Mouse (Mus musculus): ENCODE measurements around the gene Tcf7l1. TPM values are rescaled to one million over a fixed set of nuclear protein-coding genes. Genes with fewer than 3 reads are reported as not detected.

Gene Tcf7l1
- total RNA-seq, 2 experiments from 2014 or later: 15.0 to 17.8 TPM

DNA sequence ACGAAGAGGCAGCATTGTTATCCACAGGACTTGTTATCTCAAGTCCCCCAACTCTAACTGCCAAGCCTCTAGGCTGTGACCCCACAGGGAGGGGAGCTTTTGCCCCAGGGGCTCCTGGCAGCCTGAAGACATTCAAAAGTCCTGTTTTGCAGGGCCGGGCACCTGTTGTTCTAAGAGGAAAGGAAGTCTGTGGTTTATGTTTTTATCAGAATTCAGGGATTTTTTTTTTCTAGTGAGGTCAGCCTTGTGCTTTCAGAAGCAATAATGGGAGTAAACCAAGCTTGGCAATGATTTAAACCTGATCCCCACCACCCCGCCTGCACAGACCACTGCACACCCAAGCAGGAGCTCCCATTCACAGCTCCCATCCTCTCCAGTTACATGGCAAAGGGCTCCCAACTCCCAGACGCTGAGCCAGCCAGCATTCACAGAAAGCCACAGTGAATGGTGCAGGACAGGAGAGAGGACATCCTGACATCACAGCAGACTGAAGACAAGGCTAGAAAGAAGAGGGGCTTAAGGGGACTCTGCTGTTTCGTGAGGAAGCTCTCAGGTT is 40.1 kb downstream of the Tcf7l1 start:
- intact Hi-C loops (cut with DNase I): loop anchor here (5.0 kb wide), 1 partner anchor 38 kb away; the partner anchor contains the start of gene Tcf7l1
- DNase-seq: no peak

DNA sequence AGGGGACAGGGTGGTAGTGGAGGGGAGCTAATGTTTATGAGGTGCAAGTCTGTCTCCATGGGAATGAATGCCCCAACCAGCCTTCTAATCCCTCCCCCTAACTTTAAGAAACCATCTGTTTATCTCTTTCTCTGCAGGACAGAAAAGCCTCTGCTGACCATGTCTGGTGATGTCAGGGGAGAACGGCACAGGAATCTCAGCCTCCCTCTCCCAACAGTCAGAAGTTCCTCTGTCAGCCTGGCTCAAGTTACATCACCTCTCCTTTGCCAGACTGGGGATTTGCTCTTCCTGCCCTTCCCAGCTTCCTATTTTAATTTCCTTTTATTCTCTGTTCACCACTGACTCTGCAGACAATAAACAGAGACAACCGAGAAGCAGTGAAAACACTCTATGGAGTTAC is 40.6 kb downstream of the Tcf7l1 start:
- DNase-seq: no peak
- intact Hi-C loops (cut with DNase I): loop anchor here (5.0 kb wide), 1 partner anchor 39 kb away; the partner anchor contains the start of gene Tcf7l1

DNA sequence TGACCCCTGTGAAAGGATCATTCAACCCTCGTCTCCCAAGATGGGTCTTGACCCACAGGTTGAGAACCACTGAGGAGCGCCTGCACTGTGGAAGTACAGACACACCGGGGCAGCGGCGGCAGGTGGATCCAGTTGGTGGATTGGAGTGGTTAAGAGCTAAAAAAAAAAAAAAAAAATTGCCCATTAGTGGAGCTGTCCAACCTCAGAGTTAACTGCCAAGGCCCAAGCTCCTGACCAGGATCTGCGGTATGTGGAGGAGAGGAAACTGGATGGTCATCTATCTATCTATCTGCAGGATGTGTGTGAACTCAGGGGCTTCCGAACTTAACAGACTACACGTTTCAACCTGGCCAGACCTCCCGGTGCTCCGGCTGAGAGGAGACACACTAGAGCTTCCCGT is 41.2 kb downstream of the Tcf7l1 start:
- no peak for DNase-seq
- intact Hi-C loops (cut with DNase I): loop anchor here (5.0 kb wide), 1 partner anchor 39 kb away; the partner anchor contains the start of gene Tcf7l1

DNA sequence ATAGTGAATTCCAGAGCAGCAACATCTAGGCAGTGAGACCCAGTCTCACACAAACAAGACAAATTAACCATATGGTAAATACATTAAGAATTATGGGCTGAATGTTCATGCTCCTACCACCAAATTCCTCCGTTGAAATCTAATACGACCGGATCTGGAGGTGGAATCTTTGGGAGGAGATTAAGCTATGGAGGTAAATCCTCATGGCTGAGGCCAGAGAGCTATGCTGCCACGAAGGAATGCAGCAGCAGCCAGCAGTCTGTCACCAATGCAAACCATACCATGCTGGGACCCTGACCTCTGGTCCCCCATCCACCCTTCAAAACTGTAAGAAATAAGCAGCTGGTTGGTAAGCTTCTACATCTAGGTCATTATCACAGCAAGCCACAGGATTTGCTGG is 41.9 kb downstream of the Tcf7l1 start:
- no peak for DNase-seq
- intact Hi-C loops (cut with DNase I): loop anchor here (5.0 kb wide), 1 partner anchor 40 kb away; the partner anchor contains the start of gene Tcf7l1

DNA sequence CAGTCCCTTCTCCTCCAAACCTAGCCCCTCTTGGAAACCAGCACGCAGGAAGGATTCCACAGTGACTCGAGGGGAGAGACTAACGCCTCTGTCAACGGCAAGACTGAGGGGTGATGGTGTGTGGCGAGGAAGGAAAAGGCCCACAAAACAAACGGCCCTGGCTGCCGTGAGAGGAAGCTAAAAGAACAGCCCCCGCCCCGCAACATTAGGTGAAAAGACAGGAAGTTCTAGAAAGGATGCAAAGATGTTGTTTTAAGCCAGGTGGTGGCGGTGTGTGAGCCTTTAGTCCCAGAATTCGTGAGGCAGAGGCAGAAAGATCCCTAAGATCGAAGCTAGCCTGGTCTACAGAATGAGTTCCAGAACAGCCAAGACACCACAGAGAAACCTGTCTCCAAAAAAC is 43.3 kb downstream of the Tcf7l1 start:
- DNase-seq: no peak
- intact Hi-C loops (cut with DNase I): loop anchor here (5.0 kb wide), 1 partner anchor 42 kb away; the partner anchor contains the start of gene Tcf7l1

DNA sequence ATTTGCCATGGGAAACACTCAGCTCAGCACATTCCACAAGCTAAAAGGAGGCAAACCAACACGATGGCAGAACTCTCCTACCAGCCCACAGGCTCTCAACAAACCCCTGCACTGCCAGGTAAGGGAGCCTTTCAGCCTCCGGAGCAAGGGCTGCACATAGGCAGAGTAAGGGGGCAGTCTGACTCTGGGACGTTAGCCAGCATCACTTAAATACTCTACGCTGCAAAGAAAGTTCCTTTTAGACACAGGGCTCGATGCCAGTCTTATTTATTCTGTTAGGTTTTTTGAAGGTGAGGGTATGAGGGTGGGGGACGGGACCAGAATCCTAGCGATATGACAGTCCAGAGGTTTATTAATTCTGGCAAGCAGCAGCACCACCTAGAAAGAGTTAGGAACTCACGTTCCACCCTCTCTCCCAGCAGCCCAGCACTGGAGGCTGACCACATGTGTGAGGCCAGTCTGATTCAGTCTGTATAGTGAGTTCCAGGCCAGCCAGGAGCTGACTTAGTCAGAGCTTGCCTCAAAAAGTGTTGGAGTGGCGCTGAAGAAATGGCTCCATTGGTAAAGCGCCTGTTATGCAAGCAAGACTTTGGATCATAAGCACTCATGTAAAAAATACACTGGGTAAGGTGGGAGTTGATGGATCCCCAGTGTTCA is 44.8 kb downstream of the Tcf7l1 start:
- intact Hi-C loops (cut with DNase I): loop anchor here (5.0 kb wide), 1 partner anchor 62 kb away; no protein-coding TSS in a partner anchor
- DNase-seq: no peak

DNA sequence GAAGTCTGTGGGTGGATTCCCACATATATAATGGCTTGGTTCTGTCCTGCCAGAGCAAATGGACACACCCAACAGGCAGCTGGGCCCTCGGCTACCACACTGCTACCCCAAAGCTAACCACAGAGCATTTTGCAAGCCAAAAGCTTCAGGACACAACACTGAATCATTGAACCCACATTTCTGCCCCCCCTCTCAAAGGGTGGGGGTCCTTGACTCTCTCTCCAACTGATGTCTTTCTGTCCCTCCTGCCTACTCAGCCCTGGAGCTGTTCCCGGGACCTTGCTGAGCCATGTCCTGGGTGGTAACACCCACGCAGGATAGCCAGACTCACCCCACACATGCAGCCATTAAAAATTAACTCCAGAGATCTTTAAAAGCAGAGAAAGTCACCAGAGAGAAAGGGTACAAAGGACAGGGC is 45.4 kb downstream of the Tcf7l1 start:
- DNase-seq: no peak
- intact Hi-C loops (cut with DNase I): loop anchor here (5.0 kb wide), 1 partner anchor 61 kb away; no protein-coding TSS in a partner anchor

DNA sequence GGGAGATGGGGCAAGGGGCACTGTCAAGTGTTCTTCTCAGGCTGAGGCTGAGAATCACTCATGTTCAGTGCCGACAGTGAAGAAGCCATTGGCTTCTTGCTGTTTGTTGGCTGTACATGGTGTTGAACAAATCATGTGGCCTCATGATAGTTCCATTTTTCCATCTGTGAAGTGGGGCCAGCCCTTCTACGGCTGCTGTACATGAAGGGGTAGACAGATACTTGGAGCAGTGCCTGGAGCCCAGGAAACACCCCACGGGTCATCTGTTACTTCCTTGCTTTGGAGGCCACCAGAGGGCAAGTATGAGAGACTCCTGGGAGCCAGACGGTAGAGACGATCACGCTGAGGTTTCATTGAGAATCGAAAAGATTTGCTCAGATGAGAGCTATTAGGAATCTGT is 46.7 kb downstream of the Tcf7l1 start:
- intact Hi-C loops (cut with DNase I): loop anchor here (5.0 kb wide), 1 partner anchor 60 kb away; no protein-coding TSS in a partner anchor
- no peak for DNase-seq

DNA sequence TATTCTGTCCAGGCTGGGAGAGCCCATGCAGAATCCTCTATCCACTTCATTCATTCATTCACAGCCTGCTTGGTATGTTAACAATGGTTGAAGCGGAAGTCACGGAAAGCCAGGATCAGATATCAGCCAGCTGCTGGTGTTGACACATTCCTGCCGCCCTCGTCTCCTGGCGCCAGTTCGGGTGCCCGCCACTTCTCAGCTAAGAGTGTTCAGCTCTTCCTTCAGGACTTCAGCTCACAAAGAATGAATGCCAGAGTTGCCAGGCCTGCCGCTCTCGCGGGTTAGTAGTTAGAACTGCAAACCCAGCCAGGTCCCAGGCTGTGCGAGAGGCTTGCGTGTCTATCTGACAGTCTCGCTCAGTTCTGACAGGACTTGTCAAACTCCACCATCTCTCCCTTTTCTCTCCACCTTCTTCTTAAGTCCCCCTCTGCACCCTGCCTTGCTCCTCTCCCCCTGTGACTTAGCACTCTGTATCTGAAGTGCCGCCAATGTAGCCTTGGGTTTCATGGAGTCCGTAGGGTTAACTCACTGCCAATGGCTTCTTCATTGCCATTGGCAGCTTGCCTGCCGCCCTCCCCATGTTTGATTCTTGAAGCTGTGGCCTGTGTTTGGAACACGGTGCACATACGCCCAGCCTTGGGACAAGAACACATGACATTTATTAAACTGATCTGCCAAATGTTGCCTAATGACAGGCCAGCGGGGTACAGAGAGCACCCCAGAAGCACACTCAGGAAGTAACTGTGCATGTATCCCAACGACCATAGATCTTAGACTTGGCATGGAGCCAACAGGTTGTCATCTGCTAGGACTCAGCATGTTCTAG is 48.2 kb downstream of the Tcf7l1 start:
- intact Hi-C loops (cut with DNase I): loop anchor here (5.0 kb wide), 1 partner anchor 59 kb away; no protein-coding TSS in a partner anchor
- DNase-seq: peak; percentile 47 to 53

DNA sequence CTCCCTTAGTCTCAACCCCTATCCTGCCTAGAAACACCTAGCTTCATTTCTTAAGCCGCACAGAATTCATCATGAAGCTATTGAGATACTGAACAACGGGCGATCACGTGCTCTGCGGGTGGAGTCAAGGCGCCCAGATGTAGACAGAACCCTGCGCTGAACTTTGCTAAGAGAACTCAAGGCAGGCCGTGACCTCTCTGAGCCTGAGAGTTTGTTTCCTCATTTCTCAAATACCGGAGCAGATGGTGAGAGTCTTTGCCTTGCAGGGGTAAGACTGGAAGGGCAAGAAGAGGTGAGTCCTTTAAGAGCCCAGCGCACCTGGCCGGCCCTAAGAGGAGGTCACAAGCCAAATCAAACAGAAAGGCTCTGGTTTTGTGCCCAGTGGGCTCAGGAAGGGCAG is 52.2 kb downstream of the Tcf7l1 start:
- intact Hi-C loops (cut with DNase I): no loop called here
- DNase-seq: no peak

DNA sequence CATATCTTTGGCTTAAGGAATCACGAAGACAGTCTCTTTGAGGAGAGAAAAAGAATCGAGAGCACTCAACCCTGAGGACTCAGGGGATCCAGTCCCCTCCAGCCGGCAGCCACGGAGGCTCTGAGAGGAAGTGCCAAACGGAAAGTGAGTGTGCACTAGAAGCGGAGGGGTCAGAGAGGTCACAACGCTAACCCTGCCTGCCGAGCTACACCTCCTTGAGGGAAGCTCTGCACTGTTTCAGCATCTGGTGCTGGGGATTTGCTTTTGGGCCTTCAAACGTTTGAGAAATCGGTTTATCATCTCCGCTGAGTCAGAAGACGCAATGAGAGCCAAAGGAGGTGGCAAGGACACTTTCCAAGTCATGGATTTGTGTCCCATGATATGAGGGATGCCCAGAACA is 53.8 kb downstream of the Tcf7l1 start:
- intact Hi-C loops (cut with DNase I): no loop called here
- no peak for DNase-seq

DNA sequence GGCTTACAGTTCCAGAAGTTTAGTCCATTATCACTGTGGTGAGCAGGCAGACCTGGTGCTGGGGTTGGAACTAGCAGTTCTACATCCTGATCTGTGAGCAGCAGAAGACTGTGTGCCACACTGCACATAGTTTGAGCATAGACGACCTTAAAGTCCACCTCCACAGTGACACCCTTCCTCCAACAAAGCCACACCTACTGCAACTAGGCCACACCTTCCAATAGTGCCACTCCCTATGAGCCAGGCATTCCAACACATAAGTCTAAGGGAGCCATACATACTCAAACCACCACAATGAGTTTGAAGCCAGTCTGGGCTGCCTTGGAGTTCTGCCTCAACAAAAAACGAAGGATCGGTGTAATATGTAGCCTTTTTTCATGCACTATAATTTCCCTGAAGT is 55.7 kb downstream of the Tcf7l1 start:
- intact Hi-C loops (cut with DNase I): no loop called here
- DNase-seq: no peak

DNA sequence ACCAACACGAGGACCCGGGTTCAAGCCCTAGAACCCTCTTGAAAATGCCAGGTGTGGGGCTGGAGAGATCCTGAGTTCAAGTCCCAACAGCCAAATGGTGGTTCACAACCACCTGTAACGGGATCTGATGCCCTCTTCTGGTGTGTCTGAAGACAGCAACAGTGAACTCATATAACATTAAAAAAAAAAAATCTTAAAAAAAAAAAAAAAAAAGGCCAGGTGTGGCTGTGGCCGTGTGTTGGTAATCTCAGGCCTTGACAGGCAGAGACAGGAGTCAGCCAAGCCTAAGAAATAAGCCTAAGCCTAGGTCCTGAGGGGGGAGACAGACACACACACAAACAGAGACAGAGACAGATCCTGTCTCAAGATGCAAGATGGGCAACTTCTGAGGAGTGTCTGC is 56.9 kb downstream of the Tcf7l1 start:
- intact Hi-C loops (cut with DNase I): no loop called here
- DNase-seq: no peak

DNA sequence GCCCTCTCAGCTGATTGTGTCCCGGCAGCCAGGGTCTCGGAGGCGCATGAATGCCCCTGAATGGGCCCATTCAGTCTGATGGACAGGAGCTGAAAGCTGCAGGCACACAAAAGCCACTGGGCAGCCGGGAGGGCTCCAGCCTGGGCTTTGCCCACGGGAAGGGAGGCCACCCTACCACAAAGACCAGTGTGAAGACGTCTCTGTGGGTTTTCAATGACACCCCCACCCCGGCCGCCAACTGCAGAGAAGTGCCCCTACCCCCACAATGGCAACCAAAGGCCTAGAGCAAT is 58.5 kb downstream of the Tcf7l1 start:
- intact Hi-C loops (cut with DNase I): no loop called here
- no peak for DNase-seq

DNA sequence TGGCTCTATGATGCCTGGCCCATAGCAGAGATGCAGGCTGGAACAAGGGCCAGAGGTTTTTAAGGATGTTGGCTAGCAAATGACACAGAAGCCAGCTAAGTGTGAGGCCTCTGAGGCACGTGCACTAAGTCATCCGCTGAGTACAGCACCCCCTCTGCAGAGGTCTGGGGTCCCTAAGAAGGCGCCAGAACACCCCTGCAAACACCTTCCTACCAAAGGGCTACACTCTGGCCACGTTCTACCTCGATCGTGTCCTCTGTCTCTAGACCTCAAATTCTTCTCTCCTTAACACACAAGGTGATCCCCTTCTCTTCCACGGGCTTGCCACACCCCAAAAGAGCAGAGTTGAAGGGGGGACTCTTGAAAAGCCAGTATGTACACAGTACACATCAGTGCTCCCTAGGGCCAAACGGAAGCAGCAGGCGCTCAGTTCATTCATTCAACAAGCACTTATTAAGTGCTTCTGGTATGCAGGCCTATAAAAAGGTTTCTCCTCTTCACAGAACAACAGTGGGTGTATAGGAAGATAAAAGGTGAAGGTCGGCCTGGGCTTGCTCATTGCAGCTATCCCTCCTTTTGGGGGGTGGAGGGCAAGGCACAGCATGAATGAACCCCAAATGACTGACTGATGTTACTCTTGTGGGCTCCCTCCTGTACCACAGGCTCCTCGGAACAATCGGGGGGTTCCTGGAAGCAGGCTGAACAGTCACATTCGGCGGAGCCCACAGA is 59.1 kb downstream of the Tcf7l1 start:
- no peak for DNase-seq
- intact Hi-C loops (cut with DNase I): no loop called here

DNA sequence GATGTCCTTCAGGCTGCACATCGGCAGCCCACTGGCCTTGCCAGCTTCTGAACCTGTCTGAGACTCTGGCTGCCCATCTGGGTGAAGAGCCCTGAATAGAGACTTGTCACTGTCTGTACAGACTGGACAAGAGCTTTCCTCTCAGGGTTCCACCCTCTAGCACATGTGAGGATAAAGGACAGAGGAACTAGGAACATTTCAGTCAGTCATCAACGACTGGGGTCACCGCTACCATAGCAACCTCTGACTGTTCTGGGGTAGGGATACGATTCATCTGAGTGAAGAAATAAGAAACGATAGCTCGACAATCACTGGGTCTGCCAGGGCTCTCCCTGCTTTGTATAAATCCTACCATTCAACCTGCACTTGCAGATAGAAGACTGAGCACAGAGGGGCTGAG is 61.2 kb downstream of the Tcf7l1 start:
- intact Hi-C loops (cut with DNase I): no loop called here
- no peak for DNase-seq

DNA sequence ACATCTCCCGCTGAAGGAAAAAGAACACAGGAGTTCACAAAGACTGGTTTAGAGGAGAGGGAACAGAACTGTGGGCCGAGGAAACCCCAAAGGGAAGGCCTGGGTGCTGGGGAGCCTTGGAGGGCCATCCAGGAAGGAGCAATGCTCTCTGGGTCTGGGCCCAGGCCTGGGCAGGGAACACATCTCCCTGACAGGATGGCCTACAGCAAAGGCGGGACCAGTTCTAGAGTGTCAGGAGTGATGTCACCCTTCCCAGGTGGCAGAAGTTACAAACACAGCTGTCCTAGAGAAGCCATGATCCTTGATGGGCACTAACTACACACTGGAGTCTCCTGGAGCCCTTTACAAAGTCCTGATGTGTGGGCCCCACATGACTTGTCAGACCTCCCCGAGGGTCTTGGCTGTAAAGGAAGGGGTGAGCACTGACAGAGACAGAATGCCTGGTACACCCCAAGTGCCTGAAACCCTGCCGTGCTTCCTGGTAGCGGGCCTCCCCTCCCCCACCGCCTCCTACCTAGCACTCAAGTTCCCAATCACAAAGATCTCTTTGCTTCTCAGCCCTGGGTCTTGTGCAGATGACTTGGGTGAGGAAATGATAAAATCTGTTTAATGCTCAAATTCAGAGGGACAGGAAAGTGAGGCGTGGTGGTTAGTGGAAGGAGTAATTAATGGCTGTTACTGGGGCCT is 64.4 kb downstream of the Tcf7l1 start:
- intact Hi-C loops (cut with DNase I): no loop called here

DNA sequence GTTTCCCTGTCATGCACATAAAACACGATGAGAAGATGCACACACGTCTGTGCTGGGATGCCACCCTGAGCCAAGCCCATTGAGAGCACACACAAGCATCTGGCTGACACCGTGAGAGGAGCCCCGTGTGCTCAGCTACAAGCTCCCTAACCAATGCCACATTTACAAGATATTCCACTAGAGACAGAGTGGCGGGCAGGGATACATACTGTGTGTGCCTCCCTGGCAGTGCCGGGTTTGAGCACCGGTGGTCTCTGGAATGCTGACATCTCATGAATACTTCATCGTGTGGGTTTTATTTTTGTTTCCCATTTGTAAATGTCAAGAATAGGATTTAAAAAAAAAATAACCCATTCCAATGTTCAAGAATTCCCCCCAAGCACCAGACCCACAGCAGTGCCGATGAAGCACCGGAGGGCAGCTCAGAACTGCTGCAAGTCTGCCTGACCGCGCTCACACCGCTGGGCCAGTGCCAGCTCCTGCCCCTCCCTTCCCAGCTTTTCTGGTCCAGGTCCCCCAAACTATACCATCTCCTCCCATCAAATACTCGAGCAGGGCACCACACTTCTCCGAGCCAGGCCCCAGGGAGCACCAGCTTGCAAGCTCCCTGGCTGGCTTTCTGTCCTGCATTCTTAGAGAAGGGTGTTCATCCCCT is 65.2 kb downstream of the Tcf7l1 start:
- intact Hi-C loops (cut with DNase I): no loop called here

More for the DNA sequence above, 64.4 kb downstream of the Tcf7l1 start:
- no peak for DNase-seq

DNA sequence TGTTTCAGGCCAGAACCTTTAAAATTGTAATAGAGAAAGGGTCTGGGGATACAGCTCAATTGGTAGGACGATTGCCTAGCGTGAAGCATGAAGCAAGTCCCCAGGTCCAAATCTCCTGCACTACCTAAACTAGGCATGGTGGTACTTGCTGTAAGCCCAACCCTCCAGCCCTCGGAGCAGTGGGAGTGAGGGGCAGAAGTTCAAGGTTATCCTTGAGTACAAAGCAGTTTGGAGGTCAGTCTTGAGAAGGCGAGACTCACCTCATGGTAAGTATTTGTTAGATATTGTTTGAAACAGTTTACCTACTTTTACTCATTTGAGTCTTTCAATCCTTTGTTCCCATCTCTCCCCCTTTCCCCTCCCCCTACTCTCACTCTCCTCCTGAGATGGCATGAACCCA is 65.9 kb downstream of the Tcf7l1 start:
- intact Hi-C loops (cut with DNase I): no loop called here
- no peak for DNase-seq

More for the DNA sequence above, 65.2 kb downstream of the Tcf7l1 start:
- no peak for DNase-seq

DNA sequence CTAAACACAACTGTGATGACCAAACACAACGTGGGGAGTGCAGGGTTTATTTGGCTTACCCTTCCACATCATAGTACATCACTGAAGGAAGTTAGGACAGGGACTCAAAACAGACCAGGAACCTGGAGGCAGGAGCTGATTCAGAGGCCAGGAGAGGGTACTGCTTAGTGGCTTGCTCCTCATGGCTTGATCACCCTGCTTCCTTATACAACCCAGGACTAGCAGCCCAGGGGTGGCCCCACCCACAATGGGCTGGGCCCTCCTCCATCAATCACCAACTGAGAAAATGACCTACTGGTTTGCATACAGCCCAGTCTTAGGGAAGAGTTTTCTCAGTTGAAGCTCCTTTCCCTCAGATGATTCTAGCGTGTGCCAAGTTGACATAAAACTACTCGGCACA is 68.2 kb downstream of the Tcf7l1 start:
- DNase-seq: no peak
- intact Hi-C loops (cut with DNase I): no loop called here
